Mouse (Mus musculus): Measurements from ENCODE around the gene Acp2.

Acp2 gene

DNA sequence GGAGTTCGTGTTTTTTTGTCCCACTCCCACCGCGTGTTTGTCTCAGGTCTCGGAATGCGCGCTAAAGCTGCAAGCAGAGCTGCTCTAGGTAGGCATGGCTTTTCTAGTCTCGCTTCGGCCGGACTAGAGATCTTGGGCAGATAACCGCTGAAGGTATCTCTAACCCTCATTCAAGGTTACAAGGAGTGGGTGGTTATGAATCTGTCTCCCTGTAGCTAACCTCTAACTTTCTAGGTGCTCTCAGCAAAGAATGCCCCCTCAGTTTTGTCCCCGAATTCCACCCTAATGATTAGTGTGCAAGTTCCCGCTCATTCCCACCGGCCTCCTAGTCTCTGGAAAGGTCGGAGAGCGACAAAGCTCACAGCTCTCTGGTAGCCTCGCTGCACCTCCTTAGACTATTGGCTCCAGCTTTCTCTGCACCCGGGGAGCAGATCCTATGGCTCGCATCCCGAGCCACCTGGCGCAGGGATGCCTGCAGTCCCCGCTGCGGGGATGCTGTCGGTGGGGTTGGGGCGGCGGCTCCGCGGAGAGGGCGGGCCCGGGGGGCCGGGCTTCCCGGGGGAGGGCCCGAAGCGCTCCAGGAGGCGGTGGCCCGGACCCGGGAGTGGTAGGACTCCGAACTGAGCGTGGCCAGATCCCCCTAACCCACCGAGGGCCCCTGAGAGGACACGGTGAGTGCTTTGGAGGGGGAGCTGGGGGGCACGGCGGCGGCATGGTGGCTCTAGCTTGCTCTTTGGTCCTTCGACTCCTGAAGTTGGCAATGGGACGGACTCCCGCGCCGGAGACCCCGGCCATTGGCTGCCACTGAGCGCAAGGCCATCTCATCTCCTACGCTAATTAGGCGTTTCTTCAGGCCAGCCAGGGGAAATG, 53.8 kb downstream of the Acp2 start:
- peak; percentile 61 for DNase-seq

GRCm38 (mm10) chr2:91257126-91257980, 54.7 kb downstream of the Acp2 start:
- no peak for DNase-seq

- no peak for DNase-seq
Observed at GRCm38 (mm10) chr2:91258054-91258453, 55.4 kb downstream of the Acp2 start.

DNA sequence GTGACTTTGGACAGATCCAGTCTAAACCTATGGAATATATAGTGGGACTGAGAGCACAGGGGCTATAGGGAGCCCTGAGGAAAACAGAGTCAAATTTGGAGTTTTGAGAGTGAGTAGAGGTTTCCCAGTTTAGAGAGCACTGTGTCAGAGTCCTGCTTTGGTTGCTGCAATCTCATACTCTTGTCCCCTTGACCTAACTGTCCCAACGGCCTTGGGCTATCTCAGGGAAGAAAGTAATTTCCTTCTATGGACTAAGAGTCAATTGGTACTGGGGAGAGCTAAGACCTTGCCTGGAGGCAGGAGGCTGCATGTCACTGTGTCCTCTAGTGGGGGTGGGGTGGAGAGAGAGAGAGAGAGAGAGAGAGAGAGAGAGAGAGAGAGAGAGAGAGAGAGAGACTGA, 56.1 kb downstream of the Acp2 start:
- DNase-seq, result no peak

DNA sequence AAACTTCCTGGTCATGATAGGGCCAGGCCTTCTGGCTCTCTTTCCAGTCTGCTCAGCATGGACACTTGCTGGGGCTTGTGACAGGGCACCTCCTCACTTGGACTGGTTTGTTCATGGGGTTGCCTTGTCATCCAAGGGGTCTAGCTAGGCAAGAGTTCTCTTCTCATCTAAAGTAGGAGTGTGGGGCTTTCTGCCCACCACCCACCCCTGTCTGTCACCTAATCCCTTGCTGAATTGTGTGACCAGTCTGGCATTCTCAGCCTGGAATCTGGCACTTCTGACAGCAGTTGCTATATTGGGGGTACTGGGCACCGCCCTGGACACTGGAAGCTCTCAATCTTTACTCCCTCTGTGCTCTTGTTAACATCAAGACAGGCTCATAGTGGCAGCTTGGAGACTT, 56.8 kb downstream of the Acp2 start:
- no peak for DNase-seq

Measured in lung, postnatal 14 days (tissue).